Mouse (Mus musculus) adrenal gland (tissue): ENCODE measurements around the gene Cldn11.

Experiments used
- intact Hi-C: fragments of 180-260 bp; cut with DNase I; formaldehyde crosslinking; loops from one replicate; pipeline ENCODE4 v1.15.1; 2025

The Cldn11 gene

GRCm38 (mm10) chr3:31156126-31156525, 6.4 kb downstream of the Cldn11 start:
- intact Hi-C loops: no loop called here

- intact Hi-C loops: no loop called here
Measured at GRCm38 (mm10) chr3:31157776-31158175, 8.1 kb downstream of the Cldn11 start.

DNA sequence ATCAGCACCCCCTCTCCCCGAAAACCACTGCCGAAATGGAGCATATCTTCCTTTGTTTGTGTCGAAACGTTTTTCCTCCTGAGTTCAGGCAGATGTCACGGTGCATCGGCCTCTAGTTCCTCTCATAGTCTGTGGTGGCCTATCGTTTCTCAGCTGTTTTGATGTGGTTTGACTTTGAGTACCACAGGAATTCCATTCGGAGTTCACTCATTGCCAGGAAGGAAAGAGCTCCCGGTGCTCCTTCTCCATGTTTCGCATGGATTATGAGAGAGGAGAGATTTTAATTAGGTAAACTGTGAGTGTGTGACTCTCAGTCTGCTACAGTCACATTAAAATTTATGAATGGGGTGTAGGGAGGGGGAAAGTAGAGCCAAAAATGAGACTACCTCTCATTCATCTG, 10.3 kb downstream of the Cldn11 start:
- intact Hi-C loops: no loop called here

- intact Hi-C loops: no loop called here
Measured at GRCm38 (mm10) chr3:31161336-31161735, 11.6 kb downstream of the Cldn11 start.

DNA sequence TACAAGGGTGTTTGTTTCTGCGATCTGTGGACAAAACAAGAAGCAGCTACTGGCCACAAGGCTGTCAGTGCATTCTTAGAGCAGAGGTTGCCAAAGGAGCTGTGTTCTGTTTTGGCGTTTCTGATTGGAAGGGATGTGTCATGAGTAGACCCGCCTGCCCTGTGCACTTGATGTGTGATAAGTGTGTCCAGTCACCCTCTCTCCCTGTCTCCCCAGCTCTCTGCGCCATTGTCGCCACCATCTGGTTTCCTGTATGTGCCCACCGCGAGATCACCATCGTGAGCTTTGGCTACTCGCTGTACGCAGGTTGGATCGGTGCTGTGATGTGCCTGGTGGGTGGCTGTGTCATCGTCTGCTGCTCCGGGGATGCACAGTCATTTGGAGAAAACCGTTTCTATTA, 13.1 kb downstream of the Cldn11 start:
- intact Hi-C loops: no loop called here

DNA sequence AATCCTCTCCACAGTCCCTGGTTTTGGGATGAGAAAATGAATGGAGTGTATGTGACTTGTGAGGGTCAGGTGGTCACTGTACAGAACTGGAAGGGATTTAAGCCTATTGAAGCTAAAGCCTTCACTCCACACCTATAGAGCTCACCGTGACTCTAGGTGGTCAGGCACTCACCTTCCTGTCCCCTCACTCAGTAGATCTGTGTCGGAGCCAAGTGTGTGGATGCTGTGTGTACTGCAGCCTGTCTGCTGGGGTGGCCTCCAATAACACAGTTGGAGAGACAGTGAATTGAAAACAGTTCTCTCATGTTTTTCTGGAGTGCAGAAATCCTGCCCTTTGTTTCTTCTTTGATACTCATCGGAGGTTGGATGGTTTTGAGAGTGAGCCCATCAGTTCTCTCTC, 16.1 kb downstream of the Cldn11 start:
- intact Hi-C loops: no loop called here

DNA sequence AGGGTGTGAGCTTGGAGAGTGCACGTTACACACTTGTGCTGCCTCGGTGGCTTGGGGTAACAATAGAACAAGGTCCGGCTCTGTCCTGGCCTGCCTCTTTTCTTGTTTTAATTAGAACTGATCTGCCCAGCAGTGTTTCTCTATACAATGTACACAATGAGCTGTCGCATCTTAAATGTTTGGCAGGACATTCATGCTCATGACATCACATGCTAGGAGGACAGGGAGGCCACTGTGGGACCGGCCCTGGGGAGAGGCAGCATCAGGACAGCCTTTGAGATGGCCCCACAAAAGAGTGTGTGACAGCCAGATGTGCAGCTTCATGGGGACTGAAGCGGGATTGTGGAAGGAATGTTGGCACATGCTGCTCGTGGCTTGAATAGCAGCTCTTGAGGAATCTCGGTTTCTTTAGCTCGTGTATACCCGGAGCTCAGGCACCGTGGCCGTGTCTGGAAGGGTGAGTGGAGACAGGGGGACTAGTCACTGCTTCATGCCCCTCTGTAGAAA, 16.7 kb downstream of the Cldn11 start:
- intact Hi-C loops: no loop called here

GRCm38 (mm10) chr3:31190342-31190741, 40.6 kb downstream of the Cldn11 start:
- intact Hi-C loops: no loop called here

- intact Hi-C loops: no loop called here
Measured at GRCm38 (mm10) chr3:31191402-31191801, 41.7 kb downstream of the Cldn11 start.

GRCm38 (mm10) chr3:31199162-31199877, 49.6 kb downstream of the Cldn11 start:
- intact Hi-C loops: no loop called here

DNA sequence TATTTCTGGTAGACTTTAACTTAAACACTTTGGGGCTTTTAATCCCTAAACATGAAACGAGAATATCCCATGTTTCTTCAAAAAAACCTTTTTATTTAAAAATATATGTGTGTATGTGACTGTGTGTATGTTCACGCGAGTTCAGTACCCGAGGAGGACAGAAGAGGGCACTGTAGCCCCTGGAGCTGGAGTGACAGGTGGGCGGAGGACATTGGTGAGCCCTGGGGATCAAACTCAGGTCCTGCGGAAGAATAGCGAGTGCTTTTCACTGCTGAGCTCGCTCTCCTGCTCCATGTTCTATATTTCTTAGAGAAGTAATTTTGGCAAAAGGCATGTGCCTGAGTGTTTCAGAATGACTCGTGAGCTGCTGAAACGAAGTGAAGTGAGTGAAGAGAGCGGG, 54.2 kb downstream of the Cldn11 start:
- intact Hi-C loops: no loop called here

- intact Hi-C loops: no loop called here
Measured at GRCm38 (mm10) chr3:31205167-31205566, 55.4 kb downstream of the Cldn11 start.

- intact Hi-C loops: no loop called here
Measured at GRCm38 (mm10) chr3:31208046-31208445, 58.3 kb downstream of the Cldn11 start.

GRCm38 (mm10) chr3:31208458-31208994, 58.8 kb downstream of the Cldn11 start:
- intact Hi-C loops: no loop called here

DNA sequence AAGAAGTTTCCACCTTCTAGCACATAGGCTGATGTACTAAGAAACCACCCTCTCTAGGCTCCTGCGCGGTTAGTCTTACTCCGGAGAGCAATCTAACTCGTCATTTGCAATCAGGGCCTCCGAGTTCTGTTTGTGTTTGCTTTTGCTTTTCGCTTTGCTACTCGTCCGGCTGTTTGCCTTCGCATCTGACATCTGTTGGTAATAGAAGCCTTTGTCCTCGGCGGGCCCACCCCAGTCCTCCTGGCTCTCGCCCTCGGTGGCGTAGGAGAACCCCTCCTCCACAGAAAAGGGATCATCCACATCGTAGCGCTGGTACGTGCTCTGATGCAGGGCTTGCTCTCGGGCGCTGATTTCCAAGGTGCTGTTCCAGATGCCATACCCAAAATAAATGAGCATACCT, 59.3 kb downstream of the Cldn11 start:
- intact Hi-C loops: no loop called here

DNA sequence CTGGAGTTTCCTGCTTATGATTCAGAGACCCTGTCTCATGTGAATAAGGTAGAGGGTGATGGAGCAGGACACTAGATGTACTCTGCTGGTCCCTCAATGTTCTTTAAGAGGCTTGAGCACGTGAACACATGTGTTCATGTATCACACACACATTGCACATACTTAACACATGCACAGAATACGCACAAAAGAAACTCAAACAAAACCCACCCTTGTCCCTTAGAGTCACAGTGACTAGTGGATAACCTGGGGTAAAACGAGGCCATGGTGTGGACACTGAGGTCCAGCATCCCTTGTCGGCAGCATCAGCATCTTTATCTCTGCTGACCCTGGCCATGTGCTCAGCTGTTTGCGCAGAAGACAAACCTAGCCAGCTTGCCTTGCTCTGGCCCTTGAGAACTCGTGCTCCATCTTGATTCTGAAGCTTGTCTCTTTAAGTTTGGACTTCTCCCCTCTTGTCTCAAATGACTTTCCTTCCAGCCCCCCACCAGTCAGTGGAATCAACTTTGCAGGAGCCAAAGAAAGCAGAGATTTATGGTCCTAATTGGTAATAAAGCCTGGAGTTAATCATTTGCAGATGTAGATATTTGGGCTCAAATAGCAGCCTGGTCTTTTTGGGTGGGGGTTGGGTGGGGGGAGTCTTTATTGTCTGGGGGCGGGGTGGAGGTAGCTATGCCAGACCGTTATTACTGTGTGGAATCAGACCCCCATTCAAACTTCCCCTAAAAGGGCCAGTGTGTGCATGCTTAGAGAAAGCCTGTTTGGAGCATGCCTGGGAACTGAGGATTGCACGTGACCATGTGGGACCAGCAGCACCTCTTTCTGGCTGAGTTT, 62.7 kb downstream of the Cldn11 start:
- intact Hi-C loops: no loop called here

GRCm38 (mm10) chr3:31213802-31214201, 64.1 kb downstream of the Cldn11 start:
- intact Hi-C loops: no loop called here
